Mouse (Mus musculus) c-Kit-positive CD71-positive TER-119-negative erythroid progenitor cells, embryonic 14.5 days (primary cell): Measurements from ENCODE around the gene Ikbkg.
"Not testable (repeated sequence)": the region's sequence is repeated elsewhere in the genome, so short reads cannot be mapped to it uniquely, and the experiment has no call there.

ENCODE experiments used
- DNase-seq: peaks from one replicate; pipeline ENCODE4 v3.0.0-alpha.2; 2013; ENCODE audit warnings: low read depth

The Ikbkg gene

GRCm38 (mm10) chrX:74392535-74393443 is at the start of gene Ikbkg, which contains the start of gene Fam3a:
TSS of gene Ikbkg (plus strand) at chrX:74393290.
TSS of gene Fam3a (minus strand) at chrX:74393272.
- peak; percentile 74 for DNase-seq

DNA sequence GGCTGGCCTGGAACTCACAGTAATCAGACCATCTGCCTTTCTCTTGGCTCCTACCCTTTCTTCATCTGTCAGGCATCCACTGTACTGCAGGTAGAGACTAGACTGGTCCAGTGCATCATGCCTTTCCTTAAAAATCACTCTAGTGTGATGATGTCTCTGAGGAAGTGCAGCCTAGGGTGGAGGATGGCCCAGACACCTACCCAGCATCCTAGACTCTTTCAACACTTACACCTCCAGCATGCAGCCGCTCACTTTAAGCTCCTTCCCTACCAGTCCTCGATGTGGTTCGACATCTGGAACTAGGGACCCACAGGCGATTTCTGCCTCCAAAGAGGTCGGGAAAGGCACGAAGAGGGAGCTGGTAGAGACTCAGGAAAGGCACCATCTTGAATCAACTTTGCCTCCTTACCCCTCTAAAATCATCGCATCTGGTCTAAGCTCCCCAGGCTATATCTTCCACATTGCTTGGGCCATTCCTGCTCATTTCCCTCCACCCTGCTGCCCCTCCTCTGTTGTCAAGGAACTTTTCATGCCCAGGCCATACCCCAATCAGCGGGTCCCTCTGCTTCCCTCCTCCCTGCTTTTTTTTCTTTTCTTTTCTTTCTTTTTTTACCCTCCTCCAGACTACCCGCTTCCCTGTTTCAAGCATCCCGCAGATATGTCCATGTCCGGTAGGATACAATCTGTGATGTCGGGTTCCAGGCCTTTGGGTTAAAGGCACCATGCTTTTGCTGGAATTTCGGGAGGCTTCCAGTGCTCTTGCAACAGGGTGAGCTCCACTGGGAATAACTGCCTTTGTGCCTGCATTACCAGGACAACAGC is 40.2 kb upstream of the Ikbkg start:
- DNase-seq = no peak

- peak; percentile 47 for DNase-seq
Measured at GRCm38 (mm10) chrX:74353467-74353770, 39.7 kb upstream of the Ikbkg start, which contains the start of gene Lage3. TSS of gene Lage3 (minus strand) at chrX:74353618.

- not testable (repeated sequence) for DNase-seq
Measured at GRCm38 (mm10) chrX:74357069-74357468, 36.0 kb upstream of the Ikbkg start.

GRCm38 (mm10) chrX:74359171-74359570 is 33.9 kb upstream of the Ikbkg start:
- DNase-seq = no peak

DNA sequence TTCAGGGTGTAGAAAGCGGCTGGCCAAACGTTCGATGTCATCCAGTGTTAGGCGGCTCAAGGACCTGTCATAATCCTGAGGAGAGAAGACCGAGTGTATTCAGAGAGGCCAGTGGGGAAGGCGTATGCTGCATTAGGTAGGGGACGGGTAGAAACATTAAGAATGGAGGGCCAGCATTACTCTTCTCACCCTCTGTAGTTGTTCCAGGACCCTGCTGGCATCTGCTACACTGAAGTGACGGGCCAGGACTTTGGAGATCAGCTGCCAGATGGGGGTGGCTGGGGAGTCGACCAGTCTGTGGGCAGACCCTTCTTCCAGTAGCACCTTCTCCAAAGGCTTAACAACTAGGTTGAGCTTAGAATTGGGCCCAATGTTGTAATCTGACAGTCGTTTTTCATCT is 25.6 kb upstream of the Ikbkg start:
- no peak for DNase-seq

DNA sequence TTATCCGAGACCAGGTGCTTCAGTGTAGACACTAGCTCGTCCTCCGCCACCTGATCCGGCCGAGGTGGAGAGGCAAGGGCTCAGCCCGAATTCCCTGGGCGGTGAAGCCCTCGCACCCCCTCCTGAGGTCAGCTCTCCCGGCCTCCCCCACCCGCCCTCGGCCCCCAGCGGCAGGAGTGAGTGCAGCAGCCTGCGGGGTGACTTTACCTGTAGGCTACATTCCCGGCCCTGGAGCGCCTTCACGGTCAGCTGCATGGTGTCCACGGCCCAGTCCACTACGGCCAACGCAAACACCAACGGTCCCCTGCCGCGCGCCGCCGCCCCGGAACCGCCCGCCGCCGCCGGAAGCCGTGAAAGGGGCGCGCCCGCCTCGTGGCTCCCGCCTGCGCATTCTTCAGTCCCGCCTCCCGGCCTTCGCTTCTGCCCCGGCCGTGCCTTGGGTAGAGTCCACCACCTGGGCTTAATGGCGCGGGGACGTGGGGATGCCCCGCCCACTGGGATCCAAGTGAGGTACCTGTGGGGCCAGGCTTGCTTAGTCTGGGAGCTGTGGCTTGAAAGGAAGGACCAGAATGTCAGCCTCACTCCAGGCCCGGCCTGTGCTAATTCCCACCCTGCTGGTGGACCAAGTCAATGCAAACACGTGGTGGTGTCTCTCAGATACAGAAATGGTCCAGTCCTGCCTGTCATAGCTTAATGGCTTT is 24.7 kb upstream of the Ikbkg start:
- DNase-seq = no peak

DNA sequence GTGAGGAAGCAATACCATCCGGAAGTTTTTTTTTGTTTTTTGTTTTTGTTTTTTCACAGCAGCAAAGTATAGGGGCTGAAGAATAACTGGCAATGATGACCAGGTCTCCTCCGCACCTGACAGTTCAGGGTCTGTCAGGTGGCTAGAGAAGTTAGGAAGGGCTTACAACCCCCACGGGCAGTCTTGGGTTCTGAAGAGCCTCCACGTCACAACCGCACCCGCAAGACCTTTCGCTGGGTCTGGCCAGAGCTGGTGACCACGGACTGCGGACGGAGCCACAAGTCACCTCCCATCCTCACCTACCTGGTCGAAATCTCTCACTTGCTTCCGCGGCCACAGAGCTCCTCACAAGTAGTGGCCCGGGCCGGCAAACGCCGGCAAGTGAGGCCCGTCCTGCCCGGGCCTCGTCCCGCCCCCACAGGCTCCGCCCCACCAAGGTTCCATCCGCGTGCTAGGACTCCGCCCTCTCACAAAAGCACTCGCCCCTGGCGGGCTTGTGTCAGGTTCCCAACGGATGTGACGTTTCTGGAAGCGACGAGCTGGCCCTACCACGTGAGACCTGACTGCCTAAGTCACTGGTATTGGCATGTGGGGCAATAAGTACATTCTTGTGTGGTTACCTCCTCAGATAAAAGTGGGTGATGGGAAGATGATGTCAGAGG is 20.1 kb upstream of the Ikbkg start, which contains the start of the genes Ubl4a and Slc10a3:
Gene Ubl4a (minus strand): TSS at position 331 of the 662 bp plus-strand sequence.
Gene Slc10a3 (minus strand): TSS at position 462 of the 662 bp plus-strand sequence.
- DNase-seq = peak; percentile 74

DNA sequence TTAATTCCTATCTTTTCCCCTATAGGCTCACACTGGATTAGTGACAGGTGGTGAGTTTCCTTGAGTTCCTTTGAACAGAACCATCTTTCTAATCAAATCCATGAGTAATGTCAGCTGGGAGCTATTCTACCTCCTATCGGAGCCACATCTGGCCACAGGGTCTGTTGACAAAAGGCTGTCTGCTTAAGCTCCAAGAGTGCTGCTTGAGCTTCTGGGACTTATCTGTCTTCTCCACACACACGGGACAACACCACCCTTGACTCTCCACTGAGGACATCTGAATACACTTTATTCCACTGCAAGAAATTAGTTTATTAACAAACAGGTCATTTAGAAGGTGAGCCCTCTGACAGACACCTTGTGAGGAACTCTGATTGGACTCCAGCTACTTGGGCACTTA is 8.6 kb upstream of the Ikbkg start:
- DNase-seq = no peak

GRCm38 (mm10) chrX:74388153-74388552 is 4.9 kb upstream of the Ikbkg start:
- no peak for DNase-seq

DNA sequence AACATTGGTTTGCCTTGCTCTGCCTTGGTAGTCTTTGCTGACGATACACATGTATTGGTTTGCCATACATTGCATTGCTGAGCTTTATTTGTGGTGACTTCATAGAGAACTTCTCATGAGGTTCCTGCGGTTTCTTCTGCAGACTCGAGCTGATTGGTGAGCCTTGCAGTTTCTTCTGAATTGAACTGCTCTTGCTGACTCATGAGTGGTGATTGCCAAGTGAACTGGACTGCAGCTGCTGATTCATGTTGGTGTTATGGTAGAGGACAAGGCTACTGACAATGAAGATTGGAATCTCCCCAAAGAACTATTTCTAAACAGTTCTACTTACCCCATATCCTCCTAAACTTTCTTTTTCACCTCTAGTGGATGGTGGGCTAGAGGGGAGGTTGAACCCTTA is 7.0 kb downstream of the Ikbkg start:
- no peak for DNase-seq

GRCm38 (mm10) chrX:74408340-74408739 is 15.2 kb downstream of the Ikbkg start:
- no peak for DNase-seq

- DNase-seq = no peak
Measured at GRCm38 (mm10) chrX:74413377-74413776, 20.3 kb downstream of the Ikbkg start.

DNA sequence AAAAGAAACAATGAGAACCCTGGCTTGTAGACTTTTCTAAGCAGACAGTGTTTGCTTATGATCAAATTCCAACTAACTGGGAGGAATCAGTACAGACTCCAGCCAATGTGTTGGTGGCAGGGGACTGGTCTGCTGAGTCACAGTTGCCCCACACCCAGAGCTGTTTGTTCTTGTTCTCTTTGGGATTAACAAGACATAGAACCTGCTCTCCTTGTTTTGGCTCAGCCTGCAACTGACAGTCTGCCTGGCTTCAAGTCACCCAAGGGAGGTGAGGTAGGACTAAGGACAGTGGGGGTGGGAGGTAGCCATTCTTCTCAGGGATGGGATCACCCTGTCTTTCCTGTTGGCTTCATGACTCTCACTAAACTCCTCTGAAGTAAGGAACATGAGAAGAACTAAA is 31.4 kb downstream of the Ikbkg start:
- no peak for DNase-seq

GRCm38 (mm10) chrX:74425195-74425594 is 32.1 kb downstream of the Ikbkg start:
- DNase-seq = peak; percentile 58

DNA sequence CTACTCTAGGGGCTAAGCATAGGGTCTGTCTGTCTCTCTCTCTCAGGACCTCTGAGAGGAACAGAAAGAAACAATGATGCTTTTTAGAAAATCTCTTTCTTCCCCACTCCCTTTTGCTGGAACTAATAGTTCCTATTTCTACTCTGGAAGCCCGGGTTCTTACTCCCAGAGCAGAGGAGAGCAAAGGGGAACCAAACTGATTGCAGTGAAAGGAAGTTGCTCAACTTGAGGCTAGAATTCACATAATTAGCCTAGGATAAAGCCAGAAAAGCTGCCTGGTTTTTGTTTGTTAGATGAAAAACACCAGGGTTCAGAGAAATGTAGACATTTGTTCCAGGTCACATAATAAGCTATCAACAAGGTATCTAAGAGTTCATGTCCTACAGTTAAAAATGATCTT is 33.2 kb downstream of the Ikbkg start:
- DNase-seq = no peak

GRCm38 (mm10) chrX:74427116-74427515 is 34.0 kb downstream of the Ikbkg start:
- no peak for DNase-seq

GRCm38 (mm10) chrX:74428146-74428825 is 35.2 kb downstream of the Ikbkg start:
- no peak for DNase-seq

GRCm38 (mm10) chrX:74428826-74429276 is 35.8 kb downstream of the Ikbkg start, which contains the start of gene G6pdx:
TSS of gene G6pdx (minus strand) at chrX:74429194.
- DNase-seq = peak; percentile 79

GRCm38 (mm10) chrX:74429290-74429821 is 36.3 kb downstream of the Ikbkg start:
- DNase-seq = peak; percentile 71
